Mouse (Mus musculus) erythroblast, adult 5-6 weeks (primary cell): ENCODE measurements around the gene S100a7a. TPM values are rescaled to one million over a fixed set of nuclear protein-coding genes. Genes with fewer than 3 reads are reported as not detected.

Experiments used
- ATAC-seq: replicated peaks from 2 replicates; pipeline ENCODE4 v1.8.0; 2016; ENCODE audit warnings: moderate number of reproducible peaks, mild to moderate bottlenecking, moderate TSS enrichment, inconsistent platforms; ENCODE audit not compliant: poor library complexity, low FRiP score, severe bottlenecking
- total RNA-seq, 2 experiments: library from RNA; stranded (forward) in 1 of 2; stranded (reverse) in 1 of 2; fragments of 150-400 nt in 1 of 2; fragments of 200-764, 138-1000 nt in 1 of 2; gene quantifications; 2 replicates each; pipeline versions ENCODE4 v1.2.3 to v1.2.4; 2015 to 2017; ENCODE audit warnings: low replicate concordance in 2 of 2

The S100a7a gene
- total RNA-seq, 2 experiments from 2014 or later: not detected

DNA sequence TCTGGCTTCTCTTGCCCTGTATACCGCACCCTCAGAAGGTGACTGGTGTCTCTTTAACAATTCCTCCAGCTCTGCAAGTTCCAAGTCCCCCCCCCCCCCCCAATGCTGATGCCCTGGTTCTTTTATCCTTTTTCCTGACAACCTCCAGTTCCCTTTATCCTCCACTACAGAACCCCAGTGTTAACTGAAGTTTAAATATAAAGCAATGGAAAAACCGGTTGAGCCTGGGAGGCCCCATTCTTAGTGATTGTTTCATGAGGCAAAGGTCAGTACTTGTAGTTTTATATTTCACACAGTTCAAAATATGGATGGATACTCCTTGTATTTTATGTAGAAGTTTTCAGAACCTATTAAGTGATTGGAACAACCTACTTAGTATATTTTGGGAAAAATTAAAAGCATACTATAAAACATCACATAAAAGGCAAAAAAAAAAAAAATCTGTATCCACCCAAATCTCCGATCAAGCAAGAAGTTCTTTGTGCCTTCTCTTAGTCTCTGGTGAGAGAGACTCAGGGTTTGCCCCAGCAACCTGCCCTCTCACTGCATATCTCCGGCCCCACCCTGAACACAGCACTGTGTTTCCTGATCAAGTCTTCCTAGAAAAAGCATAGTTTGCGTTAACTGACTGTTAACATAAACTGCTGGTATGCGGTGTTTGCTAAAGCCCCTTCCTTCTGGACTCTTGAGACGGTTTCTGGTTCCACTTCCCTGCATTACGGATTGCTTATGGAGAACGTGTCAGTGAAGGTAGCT is 27.4 kb upstream of the S100a7a start:
- no peak for ATAC-seq

- ATAC-seq: no peak
Measured at GRCm38 (mm10) chr3:90627366-90627765, 26.5 kb upstream of the S100a7a start.

- no peak for ATAC-seq
Measured at GRCm38 (mm10) chr3:90627807-90628206, 26.0 kb upstream of the S100a7a start.

- no peak for ATAC-seq
Measured at GRCm38 (mm10) chr3:90629298-90629697, 24.5 kb upstream of the S100a7a start.

- ATAC-seq: no peak
Measured at GRCm38 (mm10) chr3:90631984-90632383, 21.8 kb upstream of the S100a7a start.

GRCm38 (mm10) chr3:90638511-90639275 is 15.1 kb upstream of the S100a7a start:
- ATAC-seq: no peak

DNA sequence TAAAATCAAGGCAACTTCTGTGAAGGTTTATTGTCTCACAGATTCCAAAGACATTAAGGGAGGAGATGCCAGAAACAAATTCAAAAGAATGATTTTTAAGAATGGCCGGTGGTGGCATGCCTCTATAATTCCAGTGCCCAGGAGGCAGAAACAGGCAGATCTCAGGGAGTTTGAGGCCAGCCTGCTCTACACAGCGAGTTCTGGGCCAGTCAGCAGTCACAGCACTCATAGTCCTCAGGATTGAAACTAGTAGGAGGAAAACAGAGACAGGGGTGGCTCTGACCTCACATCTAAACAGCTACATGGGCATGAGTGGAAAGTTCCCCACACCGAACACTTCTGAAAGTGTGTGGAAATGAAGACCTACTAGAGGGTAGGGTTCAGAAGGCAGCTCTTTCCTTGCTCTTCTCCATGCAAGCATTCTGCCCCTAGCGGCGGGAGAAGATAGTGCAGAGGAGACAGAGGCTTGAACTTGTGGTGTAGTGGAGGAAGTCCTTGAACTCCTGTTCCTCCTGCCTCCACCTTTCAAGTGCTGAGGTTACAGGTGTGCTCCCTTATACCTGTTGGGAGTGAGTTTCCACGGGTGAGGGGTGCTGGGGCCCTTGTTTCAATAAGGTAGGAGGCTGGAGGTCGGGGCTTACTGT is 14.2 kb upstream of the S100a7a start:
- peak; percentile 80 for ATAC-seq

GRCm38 (mm10) chr3:90640981-90641380 is 12.8 kb upstream of the S100a7a start:
- no peak for ATAC-seq

DNA sequence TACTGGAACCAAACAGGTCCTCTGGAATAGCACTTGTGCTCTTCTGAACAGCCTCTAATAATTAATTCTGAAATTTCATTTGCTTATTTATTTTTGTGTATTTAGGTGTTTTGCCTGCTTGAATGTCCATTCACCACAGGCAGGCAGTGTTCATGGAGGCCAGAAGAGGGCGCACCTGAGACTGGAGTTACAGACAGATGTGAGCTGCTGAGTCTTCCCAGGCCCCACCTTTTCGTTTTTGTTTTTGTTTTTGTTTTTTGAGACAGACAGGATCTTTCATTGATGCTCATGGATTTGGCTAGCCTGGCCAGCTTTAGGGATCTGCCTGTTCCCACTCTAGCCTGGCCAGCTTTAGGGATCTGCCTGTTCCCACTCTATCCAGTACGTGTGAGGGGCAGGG is 9.6 kb upstream of the S100a7a start:
- no peak for ATAC-seq

DNA sequence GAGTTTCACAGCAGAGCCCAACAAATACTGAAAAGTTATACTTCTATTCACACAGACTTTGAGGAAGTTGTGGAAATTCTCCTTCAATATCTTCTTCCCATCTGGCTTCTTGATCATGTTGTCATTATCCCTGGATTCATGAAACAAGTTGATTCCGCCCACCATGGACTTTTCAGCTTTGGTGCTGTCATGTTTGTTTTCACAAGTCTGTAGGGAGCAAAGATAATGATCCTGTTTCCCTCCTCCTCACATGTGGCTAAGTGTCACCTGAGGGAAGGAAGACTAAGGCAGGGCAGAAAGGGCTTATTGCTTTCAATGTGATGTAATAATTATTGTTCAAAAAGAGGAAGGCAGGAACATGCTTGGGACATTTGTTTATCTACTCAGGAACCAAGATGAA is 6.5 kb upstream of the S100a7a start:
- ATAC-seq: no peak

DNA sequence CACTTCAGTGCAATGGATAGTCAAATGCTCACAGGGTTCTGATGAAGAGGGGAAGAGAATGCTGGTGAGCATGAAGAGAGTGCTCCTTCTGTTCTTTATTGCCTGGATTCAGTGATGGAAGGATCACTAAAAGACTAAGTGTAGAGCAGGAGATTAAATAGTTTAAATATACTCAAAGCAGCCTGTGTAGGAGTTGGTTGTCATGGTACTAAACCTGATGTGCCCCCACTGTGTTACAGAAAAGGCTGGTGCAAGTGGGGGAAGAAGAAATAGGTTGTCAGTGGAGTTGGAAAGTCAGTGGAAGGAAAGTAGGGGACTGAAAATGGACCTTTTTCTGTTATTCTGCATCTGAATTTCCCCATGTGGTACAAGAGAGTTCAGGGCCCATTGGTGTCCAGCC is 4.8 kb upstream of the S100a7a start:
- no peak for ATAC-seq

DNA sequence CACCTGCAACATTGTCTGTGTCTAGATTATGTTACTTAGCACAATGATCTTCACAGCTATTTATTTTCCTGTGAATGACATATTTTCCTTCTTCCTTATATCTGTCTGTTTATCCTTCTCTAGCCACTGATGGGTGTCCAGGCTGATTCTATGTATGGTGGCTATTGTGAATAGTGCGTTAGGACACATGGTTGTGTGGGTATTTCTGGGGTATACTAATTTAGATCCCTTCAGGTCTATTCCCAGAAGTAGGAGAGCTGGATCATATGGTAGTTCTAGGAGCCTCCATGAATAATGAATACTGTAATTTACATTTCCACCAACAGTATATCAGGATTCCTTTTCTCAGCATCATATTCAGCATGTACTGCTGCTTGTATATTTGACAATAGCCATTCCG is 4.0 kb upstream of the S100a7a start:
- no peak for ATAC-seq

- no peak for ATAC-seq
Measured at GRCm38 (mm10) chr3:90652878-90653508, 824 bp upstream of the S100a7a start.

DNA sequence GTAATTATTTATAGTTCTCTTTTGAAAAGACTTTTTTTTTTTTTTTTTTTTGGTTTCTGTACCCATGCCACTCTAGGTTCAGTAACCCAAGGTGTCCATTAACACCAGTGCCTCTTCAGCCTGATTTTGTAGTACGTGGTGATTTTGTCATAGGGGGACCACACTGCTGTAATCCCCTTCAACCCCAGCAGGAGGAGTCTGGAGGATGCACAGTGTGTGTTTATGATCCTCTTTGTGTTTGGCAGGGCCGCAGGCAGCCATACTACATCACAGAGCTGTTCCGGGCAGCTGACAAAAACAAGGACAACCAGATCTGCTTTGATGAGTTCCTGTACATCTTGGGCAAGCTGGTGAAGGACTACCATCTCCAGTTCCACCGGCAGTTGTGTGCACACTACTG is 3.6 kb downstream of the S100a7a start:
- ATAC-seq: no peak

DNA sequence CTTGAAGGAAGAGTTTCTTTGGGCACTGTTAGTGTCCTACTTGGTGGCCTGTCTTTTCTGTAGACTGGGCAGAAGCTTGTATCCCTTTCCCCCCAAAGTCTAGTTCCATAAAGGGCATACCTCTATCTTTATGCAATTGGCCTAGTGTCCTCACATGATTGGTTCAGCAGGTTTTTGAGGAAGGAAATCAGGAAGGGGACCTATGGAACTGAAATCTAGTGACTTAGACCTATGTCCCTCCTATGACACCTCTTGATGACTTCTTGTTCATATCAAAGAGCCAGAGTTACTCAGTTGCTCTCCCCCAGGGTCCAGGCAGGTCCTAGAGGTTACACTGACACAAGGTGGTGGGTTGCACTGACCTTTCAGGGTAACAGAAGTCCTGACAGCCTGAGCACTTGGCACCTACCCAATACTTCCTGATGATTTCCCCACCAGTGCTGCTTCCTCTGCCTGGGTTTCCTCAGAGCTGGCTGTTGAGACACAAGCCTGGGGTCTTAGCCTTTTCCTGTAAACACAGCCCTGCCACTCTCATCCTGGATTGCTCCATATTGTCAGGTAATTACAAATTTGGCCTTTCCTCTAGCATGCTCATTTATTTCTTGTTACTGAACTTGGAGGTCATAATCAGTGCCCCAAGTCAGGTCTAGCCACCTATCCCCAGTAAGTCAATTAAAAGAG is 5.7 kb downstream of the S100a7a start:
- no peak for ATAC-seq

DNA sequence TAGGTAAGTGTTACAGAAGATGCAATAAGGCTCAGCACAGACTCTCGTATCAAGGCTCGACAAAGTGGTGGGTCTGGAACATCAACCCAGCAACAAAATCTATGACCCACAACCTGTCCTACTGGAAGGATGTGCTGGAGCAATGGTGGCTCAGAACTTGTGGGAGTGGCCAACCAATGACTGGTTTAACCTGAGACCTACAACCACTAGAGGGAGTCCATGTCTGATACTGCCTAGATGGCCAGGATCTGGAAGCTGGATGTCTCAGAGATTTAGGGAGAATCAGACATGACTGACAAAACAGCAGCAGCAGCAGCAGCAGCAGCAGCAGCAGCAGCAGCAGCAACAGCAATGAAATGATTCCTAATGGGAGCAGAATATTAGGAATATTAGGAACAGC is 10.4 kb downstream of the S100a7a start:
- no peak for ATAC-seq

- no peak for ATAC-seq
Measured at GRCm38 (mm10) chr3:90668846-90669245, 15.0 kb downstream of the S100a7a start, which contains the start of gene S100a8. Gene S100a8 (plus strand): TSS chr3:90668978.

GRCm38 (mm10) chr3:90678656-90679055 is 24.8 kb downstream of the S100a7a start:
- no peak for ATAC-seq

DNA sequence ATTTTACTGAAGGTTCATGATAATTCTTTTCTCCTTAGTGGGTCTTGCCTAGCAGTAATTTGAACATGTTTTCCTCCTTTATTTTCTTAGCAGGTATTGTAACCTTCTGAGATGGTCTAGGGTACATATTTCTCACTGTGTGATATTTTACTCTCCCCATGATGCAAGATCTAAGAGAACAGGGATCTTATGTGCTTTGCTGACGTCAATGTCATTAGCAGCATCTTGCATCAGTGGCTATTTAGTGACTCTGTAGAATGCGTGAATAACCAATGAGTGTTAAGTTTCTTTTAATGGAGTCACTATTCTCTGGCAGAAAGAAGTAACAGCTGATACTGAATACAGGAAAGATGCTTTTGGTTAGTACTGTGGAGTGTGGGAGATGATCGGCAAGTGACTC is 30.1 kb downstream of the S100a7a start:
- ATAC-seq: no peak

DNA sequence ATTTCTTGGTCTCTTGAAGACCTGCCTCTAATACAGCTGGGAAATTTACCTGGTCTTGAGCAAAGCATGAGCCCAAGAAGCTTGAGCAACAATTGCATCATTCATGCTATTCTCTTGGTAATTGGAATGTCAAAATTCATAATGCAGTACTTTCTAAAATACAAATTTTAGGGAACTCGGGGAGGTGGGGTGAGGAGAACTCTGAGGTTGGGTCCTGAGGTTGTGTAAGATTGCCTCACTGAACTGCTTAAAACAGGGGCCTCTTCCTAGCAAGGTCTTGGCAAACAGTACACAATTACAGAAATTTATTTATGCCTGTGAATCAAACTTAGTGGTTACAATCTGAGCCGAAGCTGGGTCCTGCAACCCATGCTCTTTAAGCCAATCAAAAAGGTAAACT is 33.0 kb downstream of the S100a7a start:
- no peak for ATAC-seq
